Mouse (Mus musculus) embryonic facial prominence, embryonic 13.5 days (tissue): ENCODE results near the gene Smurf1. TPM values are rescaled to one million over a fixed set of nuclear protein-coding genes. Genes with fewer than 3 reads are reported as not detected.

Experiments used
- ATAC-seq: fragments of 200-750 bp; cut with Nextera tagmentation; 2 replicates; pipeline ENCODE4 v1.8.0; 2017; ENCODE audit warnings: low read depth; ENCODE audit not compliant: insufficient number of reproducible peaks, insufficient read depth, low FRiP score, low TSS enrichment
- H3K27ac ChIP-seq: fragments of 300-500 bp; sonication (generic); 2 replicates; pipeline ENCODE4 v1.5.1; 2015; ENCODE audit warnings: moderate library complexity, mild to moderate bottlenecking, inconsistent platforms
- H3K27me3 ChIP-seq: fragments of 300-500 bp; sonication (generic); 2 replicates; pipeline ENCODE4 v1.6.1; 2015; ENCODE audit warnings: mild to moderate bottlenecking, inconsistent platforms
- H3K36me3 ChIP-seq: fragments of 300-500 bp; sonication (generic); 2 replicates; pipeline ENCODE4 v1.6.1; 2015; ENCODE audit warnings: mild to moderate bottlenecking, inconsistent platforms
- H3K4me1 ChIP-seq: fragments of 300-500 bp; sonication (generic); 2 replicates; pipeline ENCODE4 v1.6.1; 2015; ENCODE audit warnings: inconsistent platforms
- H3K4me2 ChIP-seq: fragments of 300-500 bp; sonication (generic); 2 replicates; pipeline ENCODE4 v1.6.1; 2015; ENCODE audit warnings: moderate library complexity, mild to moderate bottlenecking, inconsistent platforms
- H3K4me3 ChIP-seq: fragments of 300-500 bp; sonication (generic); 2 replicates; pipeline ENCODE4 v1.5.1; 2015; ENCODE audit warnings: mild to moderate bottlenecking, inconsistent platforms
- H3K9ac ChIP-seq: fragments of 300-500 bp; sonication (generic); 2 replicates; pipeline ENCODE4 v1.6.1; 2015; ENCODE audit warnings: mild to moderate bottlenecking, inconsistent platforms
- H3K9me3 ChIP-seq: fragments of 300-500 bp; sonication (generic); 2 replicates; pipeline ENCODE4 v1.6.1; 2016; ENCODE audit warnings: inconsistent platforms
- WGBS: fragments of 180-500 bp; shearing (Covaris S2); methylation state at CpG from one replicate; pipeline ENCODE4 v1.1.7; 2015; ENCODE audit warnings: mixed read lengths; 5-methylcytosine and 5-hydroxymethylcytosine counted together
- polyA plus RNA-seq: library from polyadenylated mRNA; unstranded; fragments of >200 nt; fragmentation: Nextera tagmentation; extraction: Ambion mirVana; gene quantifications from 2 replicates; pipeline ENCODE4 v1.2.1, GENCODE M21; 2015

Gene Smurf1
- polyA plus RNA-seq, 1 experiment from 2014 or later = 18.0 TPM

- Histone ChIP-seq H3K36me3 (no peaks in the 10 kb centered on the region), H3K4me3 (no peak overlapping the region), H3K4me1 (peaks cover 39% of the 10 kb centered on the region), H3K27me3 (no peaks in the 10 kb centered on the region), H3K27ac (no peak overlapping the region), H3K4me2 (no peak overlapping the region), H3K9me3 (no peaks in the 10 kb centered on the region), H3K9ac (no peak overlapping the region)
- ATAC-seq = no peak
- 83% methylated on average over 5 of the region's 5 CpGs for WGBS
These were observed 52.3 kb downstream of the Smurf1 start for GRCm38 (mm10) chr5:144913361-144913760.

- Histone ChIP-seq H3K4me3 (no peak overlapping the region), H3K36me3 (no peaks in the 10 kb centered on the region), H3K9me3 (no peaks in the 10 kb centered on the region), H3K27me3 (no peaks in the 10 kb centered on the region), H3K27ac (no peak overlapping the region), H3K9ac (no peak overlapping the region), H3K4me1 (peaks cover 39% of the 10 kb centered on the region), H3K4me2 (no peak overlapping the region)
- WGBS = 71% methylated on average over 7 of the region's 7 CpGs
- ATAC-seq = no peak
These were observed 52.9 kb downstream of the Smurf1 start for GRCm38 (mm10) chr5:144912519-144913310.

DNA sequence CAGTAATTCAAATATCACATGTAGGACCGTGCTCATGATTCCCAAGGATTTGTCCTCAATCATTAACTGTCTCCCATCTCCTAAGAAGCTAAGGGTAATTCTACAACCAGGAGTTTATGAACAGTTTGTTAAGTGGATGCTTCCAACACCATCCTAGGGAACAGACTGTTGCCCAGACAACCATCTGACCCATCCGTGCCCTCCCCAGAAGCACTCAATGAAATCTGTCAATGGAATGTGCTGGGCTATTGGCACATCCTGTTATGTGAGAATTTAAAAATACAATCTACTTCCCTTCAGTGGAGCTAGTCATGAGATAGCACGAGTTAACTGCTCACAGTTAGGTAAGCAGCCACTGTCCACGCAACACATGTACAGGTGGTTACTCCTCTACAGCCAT, 56.1 kb downstream of the Smurf1 start:
- no peak for ATAC-seq
- 84% methylated on average over 4 of the region's 4 CpGs for WGBS

DNA sequence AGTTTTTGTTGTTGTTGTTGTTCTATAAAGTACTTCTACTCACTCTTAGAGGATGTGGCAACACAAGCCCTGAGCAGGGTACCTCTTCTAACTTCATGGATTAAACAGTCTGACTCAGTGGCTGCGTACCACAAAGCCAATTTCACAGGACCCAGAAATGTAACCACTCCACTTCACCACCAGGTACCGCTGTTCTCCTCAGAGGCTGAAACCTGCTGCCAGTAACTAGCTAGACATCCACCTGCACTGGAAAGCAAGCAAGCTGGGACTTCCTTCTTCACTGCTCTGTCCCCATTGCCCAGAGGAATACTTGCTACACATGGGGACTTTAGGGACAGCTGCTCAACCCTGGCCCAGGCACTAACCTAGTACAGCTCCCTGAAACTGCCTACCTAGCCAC, 58.1 kb downstream of the Smurf1 start:
- Histone ChIP-seq H3K36me3 (no peaks in the 10 kb centered on the region), H3K27me3 (no peaks in the 10 kb centered on the region), H3K4me1 (peaks cover 16% of the 10 kb centered on the region; the same call in 1 of the 2 replicates), H3K27ac (no peak overlapping the region), H3K4me3 (no peak overlapping the region), H3K4me2 (no peak overlapping the region), H3K9ac (no peak overlapping the region), H3K9me3 (no peaks in the 10 kb centered on the region)
- 67% methylated on average over 2 of the region's 2 CpGs for WGBS
- no peak for ATAC-seq

More for the DNA sequence above, 56.1 kb downstream of the Smurf1 start:
- Histone ChIP-seq H3K4me1 (peaks cover 24% of the 10 kb centered on the region), H3K4me3 (no peak overlapping the region), H3K9ac (no peak overlapping the region), H3K27ac (no peak overlapping the region), H3K9me3 (no peaks in the 10 kb centered on the region), H3K36me3 (no peaks in the 10 kb centered on the region), H3K4me2 (no peak overlapping the region), H3K27me3 (no peaks in the 10 kb centered on the region)

DNA sequence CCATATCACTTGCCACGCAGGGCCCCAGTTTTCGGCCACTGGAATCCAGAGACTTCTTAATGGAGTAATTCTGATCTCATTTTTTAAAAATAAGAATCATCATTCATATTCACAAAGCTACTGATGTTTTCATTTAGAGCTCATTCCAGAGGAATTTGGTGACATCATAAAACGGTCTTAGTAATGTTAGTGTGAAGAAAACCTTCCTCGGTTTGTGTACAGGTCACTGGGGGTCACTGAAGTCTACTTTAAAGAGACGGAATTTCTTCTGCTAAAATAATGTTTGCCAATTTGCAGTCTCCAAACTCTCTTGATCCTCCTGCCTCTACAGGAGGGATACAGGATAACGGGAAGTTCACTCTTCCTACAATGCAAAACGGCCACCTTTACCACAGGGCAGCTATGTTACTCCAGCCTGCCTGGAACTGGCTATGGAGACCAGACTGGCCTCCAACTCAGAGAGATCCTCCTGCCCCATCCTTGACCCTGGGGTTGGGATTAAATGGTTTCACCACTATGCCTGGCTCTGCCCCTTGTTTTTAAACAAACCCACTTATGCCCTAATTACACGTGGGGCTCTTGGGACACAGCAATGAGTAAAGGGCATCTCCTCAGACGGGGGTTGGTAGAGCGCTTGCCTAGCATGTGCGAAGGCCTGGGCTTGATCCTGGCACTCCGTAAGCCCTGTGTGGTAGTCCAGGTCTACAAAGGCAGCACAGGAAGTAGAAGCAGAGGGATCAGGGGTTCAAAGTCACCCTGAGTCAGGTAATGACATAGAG, 61.1 kb downstream of the Smurf1 start:
- Histone ChIP-seq H3K9me3 (no peaks in the 10 kb centered on the region), H3K9ac (no peak overlapping the region), H3K36me3 (peaks cover 18% of the 10 kb centered on the region), H3K4me2 (no peak overlapping the region), H3K4me3 (no peak overlapping the region), H3K27me3 (no peaks in the 10 kb centered on the region), H3K4me1 (peaks cover 13% of the 10 kb centered on the region; the same call in 1 of the 2 replicates), H3K27ac (no peak overlapping the region)
- WGBS = 63% methylated on average over 12 of the region's 12 CpGs
- no peak for ATAC-seq

DNA sequence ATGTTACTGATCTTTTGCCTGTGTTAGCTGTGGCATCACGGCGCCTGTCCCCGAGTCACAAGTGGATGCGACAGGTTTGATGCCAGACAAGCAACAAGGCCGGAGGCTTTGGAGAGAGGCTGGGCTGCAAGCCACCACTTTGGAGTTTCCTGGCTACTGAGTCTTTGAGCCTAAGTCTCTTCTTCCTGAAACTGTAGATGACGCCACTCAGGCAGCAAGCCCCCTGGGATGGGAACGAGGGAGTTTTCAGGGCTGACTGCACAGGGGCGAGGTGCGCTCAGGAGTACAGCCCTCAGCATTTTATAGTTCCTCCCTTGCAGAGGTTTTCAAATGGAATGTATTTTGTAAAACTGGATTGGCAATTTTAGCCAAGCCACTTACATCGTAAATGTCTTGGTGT, 63.9 kb downstream of the Smurf1 start:
- no peak overlapping the region for H3K4me3 ChIP-seq
- peaks cover 44% of the 10 kb centered on the region for H3K36me3 ChIP-seq
- no peak overlapping the region for H3K4me2 ChIP-seq
- 60% methylated on average over 10 of the region's 10 CpGs for WGBS
- no peak overlapping the region for H3K9ac ChIP-seq
- H3K9me3 ChIP-seq = no peaks in the 10 kb centered on the region
- peaks cover 13% of the 10 kb centered on the region; the same call in 1 of the 2 replicates for H3K4me1 ChIP-seq
- no peaks in the 10 kb centered on the region for H3K27me3 ChIP-seq
- ATAC-seq = no peak
- no peak overlapping the region for H3K27ac ChIP-seq

- Histone ChIP-seq H3K4me3 (no peak overlapping the region), H3K9me3 (no peaks in the 10 kb centered on the region), H3K27me3 (no peaks in the 10 kb centered on the region), H3K36me3 (peaks cover 51% of the 10 kb centered on the region), H3K4me1 (peaks cover 13% of the 10 kb centered on the region; the same call in 1 of the 2 replicates), H3K9ac (no peak overlapping the region), H3K27ac (no peak overlapping the region), H3K4me2 (no peak overlapping the region)
- no peak for ATAC-seq
- WGBS = 87% methylated on average over 7 of the region's 7 CpGs
These were observed 64.6 kb downstream of the Smurf1 start for GRCm38 (mm10) chr5:144901035-144901434.

GRCm38 (mm10) chr5:144898448-144899052, 67.1 kb downstream of the Smurf1 start:
- 25% methylated on average over 7 of the region's 7 CpGs for WGBS
- H3K9me3 ChIP-seq = no peaks in the 10 kb centered on the region
- H3K9ac ChIP-seq = 0 out of 2 replicates have a peak overlapping the region, but pooled peaks have one; percentile 7
- peaks cover 8% of the 10 kb centered on the region; the same call in 1 of the 2 replicates for H3K4me1 ChIP-seq
- no peak overlapping the region for H3K4me3 ChIP-seq
- peak overlapping the region; percentile 28; the same call in 1 of the 2 replicates for H3K27ac ChIP-seq
- ATAC-seq = no peak
- no peaks in the 10 kb centered on the region for H3K27me3 ChIP-seq
- H3K36me3 ChIP-seq = peaks cover 75% of the 10 kb centered on the region
- no peak overlapping the region for H3K4me2 ChIP-seq

DNA sequence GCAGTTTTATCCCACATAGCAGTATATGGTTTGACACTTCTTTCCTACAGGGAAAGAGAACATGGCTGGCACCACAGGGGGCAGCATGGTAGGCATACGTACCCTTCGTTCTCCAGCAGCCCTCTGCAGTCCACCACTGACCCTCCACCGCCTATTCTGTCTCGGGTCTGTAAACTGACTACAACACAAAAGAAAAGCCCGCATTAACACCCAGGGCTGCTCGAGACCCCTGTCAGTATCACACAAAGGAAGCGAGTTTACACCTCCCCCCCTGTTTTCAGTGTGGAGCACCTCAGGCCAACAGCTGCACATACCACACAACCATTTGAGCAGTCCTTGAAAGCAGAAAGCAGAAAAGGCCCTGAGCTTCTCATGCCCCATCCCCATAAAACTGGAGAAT, 67.8 kb downstream of the Smurf1 start:
- WGBS = 44% methylated on average over 7 of the region's 7 CpGs

DNA sequence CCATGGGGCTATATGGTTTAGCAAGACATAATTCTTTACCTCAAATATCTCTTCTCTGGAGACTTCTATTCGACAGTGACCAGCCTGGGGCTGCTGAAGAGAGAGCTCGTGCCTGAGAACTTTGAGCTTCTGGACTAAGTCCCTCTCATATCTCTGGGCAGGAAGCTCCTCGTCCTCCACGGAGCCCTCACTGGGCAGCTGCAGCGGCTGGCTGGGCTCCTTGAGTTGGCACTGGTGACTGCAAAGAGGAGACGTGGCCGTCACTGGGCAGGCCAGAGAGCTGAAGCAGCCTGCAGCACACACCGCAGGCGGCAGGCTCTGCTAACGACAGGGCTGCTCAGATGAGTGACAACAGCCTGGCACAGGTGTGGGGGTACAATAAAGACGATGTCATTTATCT, 74.4 kb downstream of the Smurf1 start:
- Histone ChIP-seq H3K9ac (no peak overlapping the region), H3K27ac (no peak overlapping the region), H3K36me3 (peaks cover 96% of the 10 kb centered on the region), H3K9me3 (no peaks in the 10 kb centered on the region), H3K4me1 (no peaks in the 10 kb centered on the region), H3K27me3 (no peaks in the 10 kb centered on the region), H3K4me2 (no peak overlapping the region), H3K4me3 (no peak overlapping the region)
- WGBS = 87% methylated on average over 11 of the region's 11 CpGs
- no peak for ATAC-seq

More for the DNA sequence above, 67.8 kb downstream of the Smurf1 start:
- H3K4me2 ChIP-seq = no peak overlapping the region
- H3K9me3 ChIP-seq = no peaks in the 10 kb centered on the region
- H3K27me3 ChIP-seq = no peaks in the 10 kb centered on the region
- peaks cover 82% of the 10 kb centered on the region for H3K36me3 ChIP-seq
- H3K9ac ChIP-seq = no peak overlapping the region
- H3K4me3 ChIP-seq = no peak overlapping the region
- H3K4me1 ChIP-seq = peaks cover 8% of the 10 kb centered on the region; the same call in 1 of the 2 replicates
- H3K27ac ChIP-seq = no peak overlapping the region
- ATAC-seq = no peak

GRCm38 (mm10) chr5:144885968-144886650, 79.5 kb downstream of the Smurf1 start:
- 90% methylated on average over 9 of the region's 9 CpGs for WGBS
- no peaks in the 10 kb centered on the region for H3K9me3 ChIP-seq
- H3K27me3 ChIP-seq = no peaks in the 10 kb centered on the region
- H3K4me3 ChIP-seq = no peak overlapping the region
- ATAC-seq = no peak
- peaks cover 99% of the 10 kb centered on the region for H3K36me3 ChIP-seq
- H3K4me1 ChIP-seq = no peaks in the 10 kb centered on the region
- H3K27ac ChIP-seq = no peak overlapping the region
- no peak overlapping the region for H3K9ac ChIP-seq
- no peak overlapping the region for H3K4me2 ChIP-seq
